Mouse (Mus musculus) urinary bladder, postnatal 14 days (tissue): Measurements from ENCODE around the gene Tbc1d2.
A peak's percentile ranks its signal among the peaks of the same experiment; 100 is the strongest.

Experiments used
- DNase-seq: peaks from one replicate; pipeline ENCODE4 v3.0.0; 2021; ENCODE audit warnings: low spot score

The Tbc1d2 gene

GRCm38 (mm10) chr4:46650086-46650753 is at the start of gene Tbc1d2:
Gene Tbc1d2 (minus strand): TSS chr4:46650209.
- peak; percentile 95 for DNase-seq

DNA sequence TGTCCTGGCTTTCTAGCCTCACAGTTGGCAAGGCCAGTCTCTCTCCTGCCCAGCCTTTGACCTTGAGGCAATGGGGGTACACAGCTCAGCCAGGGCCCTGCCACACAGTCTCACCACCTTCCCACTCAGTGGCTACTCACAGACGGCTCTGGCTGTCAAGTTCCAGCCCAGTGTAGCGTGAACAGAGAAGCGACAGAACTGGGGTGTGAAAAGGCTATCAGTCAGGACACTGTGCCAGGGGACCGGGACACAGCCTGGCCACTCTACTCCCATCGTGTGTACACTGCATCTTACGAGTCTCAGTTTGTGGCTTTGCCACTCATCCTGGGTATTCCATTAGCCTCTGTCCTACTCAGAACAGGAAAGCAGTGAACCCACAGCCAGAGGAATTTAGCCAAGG is 46.5 kb upstream of the Tbc1d2 start:
- no peak for DNase-seq

DNA sequence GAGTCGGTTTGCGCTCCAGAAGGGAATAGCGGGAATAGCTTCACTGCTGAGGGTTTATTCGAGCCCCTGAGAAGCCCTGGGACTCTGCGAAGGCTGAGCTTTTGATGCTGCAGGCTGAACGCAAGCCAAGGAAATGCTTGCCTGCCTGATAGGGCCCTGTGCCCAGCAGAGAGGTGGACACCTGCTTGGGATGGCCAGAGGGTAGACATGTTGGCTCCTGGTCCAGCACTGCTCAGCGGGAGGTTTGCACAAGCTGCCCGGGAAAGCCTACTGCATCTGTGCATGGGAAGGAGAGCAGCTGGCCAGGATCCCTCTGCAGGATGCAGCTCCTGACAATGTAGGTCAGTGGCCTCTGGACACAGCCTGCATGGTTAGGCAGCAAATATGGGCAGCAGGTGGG is 40.6 kb upstream of the Tbc1d2 start:
- no peak for DNase-seq

- DNase-seq, result no peak
These were observed 40.0 kb upstream of the Tbc1d2 start for GRCm38 (mm10) chr4:46690023-46690420.

DNA sequence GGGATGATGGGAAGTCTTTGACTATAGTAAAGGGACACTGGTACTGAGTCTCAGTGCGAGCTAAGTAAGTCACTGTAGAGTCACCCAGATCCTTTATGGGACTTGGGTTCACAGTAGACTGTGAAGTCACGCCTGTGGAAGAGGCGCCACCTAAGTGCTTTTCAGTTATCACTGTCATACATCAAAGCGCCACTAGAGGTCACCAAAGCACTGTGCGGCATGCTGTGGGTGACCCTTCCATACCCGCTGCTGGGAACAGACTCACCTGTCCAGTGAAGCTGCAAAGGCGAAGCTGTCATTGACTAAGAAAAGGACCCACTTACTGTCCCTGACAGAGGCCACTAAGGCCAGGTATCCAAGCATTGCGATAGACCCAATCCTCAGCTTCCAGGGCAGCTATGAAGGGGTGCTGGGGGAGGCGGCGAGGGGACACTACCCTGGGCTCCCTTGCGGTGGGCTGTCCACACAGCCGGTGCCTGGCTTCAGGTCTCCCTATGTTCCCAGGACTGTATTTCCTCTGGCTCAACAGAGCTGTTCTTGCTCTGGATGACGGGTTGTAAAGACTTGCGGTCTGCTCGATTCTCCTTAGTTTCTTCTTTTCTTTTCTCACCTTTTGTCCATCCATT is 39.5 kb upstream of the Tbc1d2 start:
- peak; percentile 76 for DNase-seq

DNA sequence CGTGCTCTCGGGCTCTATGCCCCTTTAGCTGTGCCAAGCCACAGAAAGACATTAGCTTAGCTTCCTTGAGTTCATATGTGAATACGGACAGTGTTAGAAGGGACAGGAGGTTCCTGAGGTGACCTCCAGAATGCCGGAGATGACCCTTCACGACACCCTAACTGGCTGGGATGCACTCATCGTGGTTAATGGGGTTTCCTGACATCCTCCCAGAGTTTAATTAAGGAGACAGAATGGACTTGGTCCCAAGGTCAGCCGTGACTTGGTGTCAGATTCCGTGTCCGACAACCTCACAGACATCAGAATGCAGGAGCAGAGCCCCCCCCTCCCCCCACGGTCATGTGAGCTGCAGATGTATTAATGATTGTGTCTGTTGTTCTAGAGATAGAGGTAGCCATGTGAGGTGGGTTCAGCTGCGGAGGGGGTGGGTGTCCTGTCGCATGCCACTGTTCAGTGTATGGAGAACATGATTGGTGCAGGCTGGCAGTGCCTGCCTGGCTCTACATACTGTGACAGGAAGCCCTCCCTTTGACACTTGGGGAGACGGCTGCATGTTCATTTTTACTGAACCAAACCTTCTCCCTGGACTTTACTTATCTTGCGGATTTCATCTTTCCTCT is 38.3 kb upstream of the Tbc1d2 start:
- DNase-seq, result no peak

DNA sequence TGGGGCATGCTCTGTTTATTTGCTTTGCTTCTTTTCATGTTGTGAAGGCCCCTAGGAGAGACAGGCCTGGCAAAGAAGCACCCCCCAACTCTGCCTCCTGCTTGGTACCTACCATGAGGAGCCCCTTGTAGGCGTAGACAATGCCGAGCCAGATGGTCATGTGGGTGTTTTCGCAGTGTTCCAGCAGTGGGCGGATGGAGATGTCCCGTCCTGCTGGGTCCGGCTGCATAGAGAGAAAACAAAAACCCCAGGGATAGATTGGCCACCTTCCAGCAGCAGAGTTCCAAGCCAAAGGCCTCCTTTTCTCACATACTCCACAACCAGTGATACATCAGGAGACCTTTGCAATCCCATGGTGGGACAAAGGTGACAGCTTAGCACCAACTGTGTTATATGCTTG is 34.2 kb upstream of the Tbc1d2 start:
- peak; percentile 10 for DNase-seq

DNA sequence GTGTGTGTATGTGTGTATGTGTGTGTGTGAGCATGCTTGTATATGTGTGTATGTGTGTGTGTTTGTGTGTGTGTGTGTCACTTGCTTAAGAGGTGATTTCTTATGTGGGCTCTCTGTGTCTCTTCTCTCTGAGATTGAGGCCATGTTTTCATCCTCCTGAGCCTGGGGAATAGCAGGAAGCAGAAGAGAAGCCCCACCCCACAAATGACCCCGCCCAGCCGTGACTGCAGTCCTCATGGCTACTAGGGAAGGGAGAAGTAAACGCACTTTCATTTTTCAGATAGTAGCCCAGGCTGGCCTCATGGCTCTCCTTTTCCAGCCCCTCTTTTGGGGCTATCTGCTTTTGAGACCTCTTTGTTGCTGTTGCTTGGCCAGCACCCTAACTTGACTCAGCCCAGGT is 26.6 kb upstream of the Tbc1d2 start:
- DNase-seq, result no peak

DNA sequence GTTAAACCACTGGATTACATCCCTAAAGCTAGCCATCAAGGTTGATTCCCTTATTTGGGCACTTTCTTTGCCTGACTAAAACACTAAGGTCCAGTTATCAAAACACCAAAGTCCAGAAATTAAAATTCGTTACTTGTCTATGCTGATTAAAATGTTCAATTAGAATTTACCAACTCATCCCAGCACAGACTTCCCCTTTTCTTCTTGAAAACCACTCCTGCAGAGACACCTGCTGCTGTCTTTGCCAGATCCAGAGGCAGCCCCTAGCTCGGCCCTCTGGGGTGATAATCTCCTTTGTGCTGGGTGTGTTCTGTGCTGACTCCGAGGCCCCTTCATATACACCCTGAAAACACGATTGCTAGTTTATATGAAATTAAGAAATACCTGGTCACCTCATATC is 26.0 kb upstream of the Tbc1d2 start:
- DNase-seq, result no peak

DNA sequence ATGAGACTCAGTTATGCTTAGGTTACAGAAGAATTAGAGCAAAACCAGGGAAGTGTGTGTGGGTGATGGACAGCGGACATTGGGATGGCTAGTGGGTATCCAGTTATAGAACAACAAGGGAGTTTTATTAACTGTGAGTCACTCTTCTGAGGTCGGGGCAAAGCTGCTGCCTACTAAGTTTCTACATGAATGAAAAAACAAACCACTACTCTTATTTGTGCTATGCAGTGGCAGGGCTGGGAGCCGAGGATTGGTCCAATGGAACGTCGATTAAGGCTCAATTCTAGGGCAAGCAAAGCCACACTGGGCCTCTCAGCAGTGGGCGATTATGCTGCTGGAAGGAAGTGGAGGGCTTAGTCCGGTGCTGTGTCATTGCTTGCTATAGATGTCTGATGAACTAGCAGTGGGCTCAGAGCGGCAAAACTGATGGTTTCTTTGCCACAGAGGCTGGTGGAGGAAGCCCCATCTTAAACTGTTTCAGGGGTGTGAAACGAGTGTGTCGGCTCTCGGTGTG is 25.3 kb upstream of the Tbc1d2 start:
- no peak for DNase-seq

DNA sequence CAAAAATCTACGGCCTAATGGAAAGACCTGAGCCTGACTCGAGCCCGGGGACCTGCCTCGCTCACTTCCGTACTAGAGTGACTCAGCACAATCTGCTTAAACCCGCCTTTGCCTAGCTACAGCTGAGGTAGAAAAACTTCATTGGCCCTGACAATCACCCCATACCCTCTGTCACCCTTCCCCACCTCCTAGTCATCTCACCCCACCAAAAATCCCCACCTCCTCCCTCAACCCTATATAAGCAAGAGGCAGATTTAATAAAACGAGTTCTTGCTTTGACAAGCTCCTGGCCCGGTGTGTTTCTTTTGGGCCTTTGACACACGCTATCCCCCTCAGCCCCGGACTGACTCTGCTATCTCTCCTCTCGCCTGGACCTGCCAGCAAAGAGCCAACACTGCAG is 18.6 kb upstream of the Tbc1d2 start:
- DNase-seq, result no peak

DNA sequence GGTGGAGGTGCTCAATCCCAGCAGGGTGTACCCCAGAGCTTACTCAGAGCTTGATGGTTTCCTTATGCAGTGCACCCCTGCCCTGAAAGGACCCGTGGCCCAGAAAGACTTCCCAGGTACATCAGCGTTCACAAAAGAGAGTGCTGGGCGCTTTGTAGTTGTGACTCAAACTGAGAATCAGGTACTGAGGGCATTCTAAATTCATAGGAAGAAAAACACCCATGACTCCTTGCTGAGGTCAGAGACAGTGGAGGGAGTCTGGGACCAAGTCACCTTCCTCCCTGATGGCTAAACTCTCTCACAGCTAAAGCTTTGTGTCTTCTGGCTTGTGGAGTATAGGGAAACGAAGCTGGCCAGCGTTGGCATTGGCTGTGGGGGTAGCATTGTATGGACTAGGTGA is 16.4 kb upstream of the Tbc1d2 start:
- DNase-seq, result no peak

DNA sequence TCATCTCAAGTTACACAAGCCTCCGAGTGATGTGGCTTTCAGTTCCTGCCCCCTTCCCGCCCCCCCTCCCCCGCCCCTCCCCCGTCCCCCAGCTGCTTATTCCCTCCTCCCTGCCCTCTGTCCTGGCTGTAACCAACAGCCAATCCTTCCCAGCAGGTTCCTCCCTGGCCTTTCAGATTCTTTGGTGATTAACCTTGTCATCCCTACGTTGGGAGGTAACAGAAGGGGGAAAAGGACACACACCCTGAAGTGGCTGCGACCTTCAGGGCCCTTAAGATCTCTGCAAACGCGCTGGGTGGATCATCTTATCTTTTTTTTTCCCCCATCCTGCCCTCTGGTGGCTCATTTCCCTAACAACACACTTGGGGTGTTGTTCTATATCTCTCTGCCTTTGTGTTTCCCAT is 15.4 kb upstream of the Tbc1d2 start:
- no peak for DNase-seq

DNA sequence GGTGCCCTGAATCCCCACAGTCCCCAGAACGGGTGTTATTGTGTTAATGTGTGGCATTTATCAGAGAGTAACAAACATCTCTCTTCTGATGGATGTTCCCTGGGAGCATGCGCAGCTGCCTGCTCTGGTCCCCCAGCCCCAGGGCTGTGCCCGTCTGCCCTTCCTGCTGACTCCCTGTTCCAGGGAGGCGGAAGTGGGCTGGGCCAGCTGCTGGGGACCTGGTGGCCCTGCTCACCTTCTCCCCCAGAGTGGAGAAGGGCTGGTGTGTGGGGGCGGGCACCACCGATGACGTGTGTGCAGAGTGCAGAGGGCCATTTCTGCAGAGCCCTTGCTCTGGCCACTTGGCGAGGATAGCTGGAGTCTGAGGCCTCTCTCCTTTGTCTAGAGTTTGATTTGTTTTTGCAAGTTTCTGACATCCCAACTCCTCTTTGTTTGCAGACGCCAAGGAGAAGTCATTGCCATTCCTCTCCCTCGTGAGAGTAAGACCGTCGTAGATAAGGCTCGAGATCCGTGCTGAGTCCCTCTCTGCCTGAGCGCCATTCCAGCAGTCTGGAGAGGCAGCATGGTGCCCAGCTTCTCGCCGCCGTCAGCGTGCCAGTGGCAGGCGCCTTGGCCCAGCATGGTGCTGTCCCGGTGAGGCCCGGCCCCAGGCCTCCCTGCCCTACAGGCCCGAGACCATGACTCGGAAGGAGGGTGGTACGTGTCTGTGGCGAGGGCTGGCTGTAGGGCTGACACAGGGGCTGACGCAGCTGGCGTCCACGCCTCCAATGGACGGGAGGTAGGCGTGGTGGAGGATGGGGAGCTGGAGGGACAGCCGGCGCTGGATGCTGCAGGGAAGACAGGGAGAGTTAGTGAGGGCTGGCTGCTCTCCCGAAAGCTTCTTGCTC is 14.4 kb upstream of the Tbc1d2 start:
- peak; percentile 69 for DNase-seq

DNA sequence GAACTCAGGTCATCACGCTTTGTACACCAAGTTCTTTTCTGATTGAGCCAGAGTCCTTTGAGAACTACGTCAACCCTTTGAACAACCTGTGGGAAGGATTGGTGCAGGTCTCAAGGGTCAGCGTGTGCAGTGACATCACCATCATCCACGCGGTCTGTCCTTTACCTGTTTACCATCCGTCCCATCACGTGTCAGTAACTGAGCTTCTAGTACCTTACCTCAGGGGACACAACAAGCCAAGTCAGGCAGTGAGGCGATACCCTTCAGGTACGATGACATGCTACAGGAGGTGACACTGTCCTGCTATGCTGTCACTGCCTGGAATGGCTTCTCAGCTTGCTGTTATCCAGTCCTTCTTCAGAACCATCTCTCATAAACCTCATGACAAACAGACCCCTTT is 11.4 kb upstream of the Tbc1d2 start:
- DNase-seq, result no peak

DNA sequence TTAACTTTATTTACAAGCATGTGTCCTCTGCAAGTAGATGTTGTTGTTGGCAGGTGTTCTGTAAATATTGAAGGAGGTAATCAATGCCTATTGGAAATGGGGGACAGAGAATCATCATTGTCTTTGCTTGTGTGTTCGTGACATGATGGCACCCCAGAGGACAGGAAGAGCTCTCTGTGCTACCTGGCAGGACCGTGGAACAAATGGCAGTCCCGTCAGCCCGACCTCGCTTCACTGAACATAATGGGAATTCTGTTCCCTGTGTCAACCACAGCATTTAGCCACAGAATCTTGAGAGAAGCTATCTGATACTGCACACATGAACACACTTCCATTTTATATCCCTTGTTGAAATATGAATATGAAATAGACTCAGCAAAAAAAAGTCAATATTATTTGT is 8.9 kb upstream of the Tbc1d2 start:
- DNase-seq, result no peak

GRCm38 (mm10) chr4:46657116-46657515 is 7.1 kb upstream of the Tbc1d2 start:
- DNase-seq, result peak; percentile 81

DNA sequence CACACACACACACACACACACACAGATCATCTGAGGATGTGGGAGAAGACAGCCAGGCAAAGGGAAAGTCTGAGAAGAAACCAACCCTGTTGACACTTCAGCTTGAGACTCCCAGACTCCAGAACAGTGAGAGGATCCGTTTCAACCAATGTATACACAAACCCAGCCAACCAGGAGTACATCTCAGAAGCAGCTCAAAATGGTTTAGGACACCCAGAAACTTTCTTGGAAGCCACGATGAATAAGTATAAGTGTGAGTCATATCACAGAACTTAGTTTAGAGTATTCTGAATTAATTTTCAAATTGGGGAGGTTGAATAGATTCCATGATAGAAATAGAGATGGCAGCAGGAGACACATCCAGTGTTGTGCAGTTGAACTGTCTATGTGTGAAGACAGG is 5.9 kb upstream of the Tbc1d2 start:
- no peak for DNase-seq

DNA sequence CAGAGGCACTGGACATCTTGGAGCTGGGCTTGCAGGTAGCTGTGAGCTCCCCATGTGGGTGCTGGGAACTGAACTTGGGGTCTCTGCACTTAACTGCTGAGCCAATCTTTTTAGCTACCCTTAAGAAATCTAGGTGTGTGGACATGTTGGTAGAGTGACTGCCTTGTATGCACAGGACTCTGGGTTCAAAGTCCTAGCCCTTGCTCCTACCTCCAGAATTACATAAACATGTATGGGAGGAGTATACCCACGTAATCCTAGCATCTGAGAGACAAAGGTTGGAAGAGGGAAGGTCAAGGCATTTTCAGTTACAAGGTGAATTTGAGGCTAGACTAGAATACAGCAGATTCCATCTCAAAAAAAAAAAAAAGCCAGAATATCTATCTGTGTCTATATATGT is 5.3 kb upstream of the Tbc1d2 start:
- no peak for DNase-seq

GRCm38 (mm10) chr4:46649161-46649560 is 848 bp downstream of the Tbc1d2 start:
- peak; percentile 34 for DNase-seq

GRCm38 (mm10) chr4:46643676-46644112 is 6.3 kb downstream of the Tbc1d2 start:
- DNase-seq, result no peak

DNA sequence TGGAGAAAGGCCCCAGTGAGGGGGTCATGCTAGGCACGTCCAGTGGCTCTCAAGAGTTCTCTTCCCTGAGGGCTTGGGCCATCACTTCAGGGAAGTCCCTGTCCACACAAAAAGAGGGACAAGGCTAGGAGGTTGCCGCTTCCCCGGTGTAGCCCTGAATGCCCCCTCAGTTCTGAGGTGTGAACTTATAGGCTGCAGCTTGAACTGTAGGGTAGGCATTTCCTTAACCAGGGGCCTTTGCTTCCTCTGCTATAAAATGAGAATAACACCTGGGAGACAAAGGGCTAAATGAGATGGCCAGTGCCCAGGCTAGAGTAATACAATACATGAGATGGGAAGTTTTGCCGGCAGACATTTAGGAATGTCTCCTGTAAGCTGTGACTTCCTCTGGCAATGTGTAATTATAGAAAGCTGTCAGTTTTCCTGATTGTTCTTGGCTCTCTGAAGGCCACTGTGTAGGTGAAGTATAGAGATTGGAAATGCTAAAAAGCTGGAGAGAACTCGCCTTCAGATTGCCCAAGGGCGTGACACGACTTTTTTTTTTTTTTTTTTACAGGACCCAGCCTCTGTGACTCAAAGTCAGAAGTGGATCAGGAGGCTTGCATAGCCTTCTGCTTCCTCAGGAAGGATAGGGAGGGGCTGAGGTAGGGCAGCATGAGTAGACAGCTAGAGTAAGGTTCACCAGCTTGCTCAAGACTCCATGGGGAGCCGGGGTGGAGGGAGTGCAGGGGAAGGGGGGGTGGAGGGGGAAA is 6.9 kb downstream of the Tbc1d2 start:
- DNase-seq, result peak; percentile 50
